In genomic region chr6:84506675-84507074, GRCm38 (mm10) we compare ENCODE assay signal across 14 mouse cellular contexts.
DNase-seq lines count a peak whose midpoint lies in the region; ATAC-seq and TF ChIP-seq lines count a peak whose summit lies in the region.
"Had no signal": no experiment of that assay in that cellular context is flagged by ENCODE, and none has a peak within 500 bp of the region (broad histone marks: within the 10 kb centered on the region; RNA-seq: fewer than 3 reads in every experiment).

No protein-coding gene starts in this region.

- no peaks in the 10 kb centered on the region for H3K27me3 ChIP-seq in kidney, postnatal 0 days (ENCODE audit: insufficient read depth, low read length)
- no peaks in the 10 kb centered on the region for H3K27me3 ChIP-seq in kidney, embryonic 14.5 days (ENCODE audit: control insufficient read depth, insufficient read depth, low read length)
- no peaks in the 10 kb centered on the region for H3K27me3 ChIP-seq in stomach, postnatal 0 days (ENCODE audit: control insufficient read depth, insufficient read depth, low read length)
- H3K27me3 ChIP-seq: liver, embryonic 13.5 days; midbrain, embryonic 13.5 days had no signal

- ATAC-seq in kidney, postnatal 0 days (replicated peaks; ENCODE audit: low FRiP score, low read depth) = no peak
- ATAC-seq in kidney, embryonic 14.5 days (ENCODE audit: low FRiP score, low TSS enrichment) = no peak
- ATAC-seq in stomach, postnatal 0 days (ENCODE audit: low FRiP score, low TSS enrichment) = no peak
- ATAC-seq: midbrain, embryonic 13.5 days had no signal

- no peaks in the 10 kb centered on the region for H3K36me3 ChIP-seq in kidney, postnatal 0 days (ENCODE audit: insufficient read depth, low read length)
- H3K36me3 ChIP-seq in kidney, embryonic 14.5 days (ENCODE audit: control insufficient read depth, insufficient read depth, low read length) = no peaks in the 10 kb centered on the region
- H3K36me3 ChIP-seq in stomach, postnatal 0 days (ENCODE audit: control insufficient read depth, insufficient read depth, low read length) = no peaks in the 10 kb centered on the region
- H3K36me3 ChIP-seq: forebrain, embryonic 10.5 days; liver, embryonic 13.5 days; midbrain, embryonic 13.5 days had no signal

- H3K4me3 ChIP-seq in kidney, postnatal 0 days (replicated peaks; ENCODE audit: low read depth, low read length) = no peak overlapping the region
- H3K4me3 ChIP-seq in kidney, embryonic 14.5 days (ENCODE audit: low read length) = no peak overlapping the region
- no peak overlapping the region for H3K4me3 ChIP-seq in stomach, postnatal 0 days (ENCODE audit: low read depth, low read length)
- H3K4me3 ChIP-seq: forebrain, embryonic 10.5 days; liver, embryonic 13.5 days; midbrain, embryonic 13.5 days had no signal

- DNase-seq in adrenal gland, postnatal 14 days = peak; percentile 15
- no peak for DNase-seq in adrenal gland, adult 18-20 months (ENCODE audit: low spot score in 2 of 2)
- no peak for DNase-seq in kidney, postnatal 0 days (ENCODE audit: low spot score)
- DNase-seq in thymus, postnatal 4 days = peak; percentile 16
- DNase-seq in thymus, adult 18-20 months = no peak
- no peak for DNase-seq in stomach, postnatal 0 days (ENCODE audit: low spot score)
- no peak for DNase-seq in ovary, postnatal 36 days (ENCODE audit: low spot score)
- DNase-seq: cerebellum, adult 11-12 months; heart, postnatal 14 days; liver, embryonic 13.5 days; thymus, postnatal 36 days had no signal

- no peaks in the 10 kb centered on the region for H3K4me1 ChIP-seq in kidney, postnatal 0 days (replicated peaks; ENCODE audit: insufficient read depth, low read length)
- H3K4me1 ChIP-seq in kidney, embryonic 14.5 days (ENCODE audit: control insufficient read depth, insufficient read depth, low read length) = no peaks in the 10 kb centered on the region
- no peaks in the 10 kb centered on the region for H3K4me1 ChIP-seq in stomach, postnatal 0 days (replicated peaks; ENCODE audit: control insufficient read depth, insufficient read depth)
- H3K4me1 ChIP-seq: liver, embryonic 13.5 days; midbrain, embryonic 13.5 days had no signal

- H3K27ac ChIP-seq in kidney, postnatal 0 days = no peak overlapping the region
- no peak overlapping the region for H3K27ac ChIP-seq in kidney, embryonic 14.5 days (ENCODE audit: low read depth, low read length)
- H3K27ac ChIP-seq in stomach, postnatal 0 days (replicated peaks) = no peak overlapping the region
- H3K27ac ChIP-seq: forebrain, embryonic 10.5 days; liver, embryonic 13.5 days; midbrain, embryonic 13.5 days had no signal

- TF ChIP-seq EP300 in stomach, postnatal 0 days (optimal IDR thresholded peaks at IDR 0.05) = no peak

- 23% methylated on average over 1 of the region's 1 CpGs for WGBS in kidney, postnatal 0 days
- 32% methylated on average over 1 of the region's 1 CpGs for WGBS in kidney, embryonic 14.5 days
- WGBS in stomach, postnatal 0 days = 43% methylated on average over 1 of the region's 1 CpGs

- H3K4me2 ChIP-seq in kidney, postnatal 0 days (ENCODE audit: low read length) = no peak overlapping the region
- H3K4me2 ChIP-seq in kidney, embryonic 14.5 days (replicated peaks; ENCODE audit: low read depth, low read length) = no peak overlapping the region
- no peak overlapping the region for H3K4me2 ChIP-seq in stomach, postnatal 0 days (replicated peaks; ENCODE audit: low read depth)
- H3K4me2 ChIP-seq: liver, embryonic 13.5 days; midbrain, embryonic 13.5 days had no signal

- peak; percentile 57 for TF ChIP-seq CTCF in kidney, postnatal 0 days (IDR thresholded peaks at IDR 0.05; ENCODE audit: low read depth)
- TF ChIP-seq CTCF in stomach, postnatal 0 days (IDR thresholded peaks at IDR 0.05; ENCODE audit: low read depth) = peak; percentile 69

- no peak overlapping the region for H3K9ac ChIP-seq in kidney, postnatal 0 days (ENCODE audit: low read depth, low read length)
- H3K9ac ChIP-seq in kidney, embryonic 14.5 days (ENCODE audit: low read depth, low read length) = no peak overlapping the region
- no peak overlapping the region for H3K9ac ChIP-seq in stomach, postnatal 0 days (ENCODE audit: low read length)
- H3K9ac ChIP-seq: liver, embryonic 13.5 days; midbrain, embryonic 13.5 days had no signal

- H3K9me3 ChIP-seq in kidney, postnatal 0 days (replicated peaks; ENCODE audit: low read length) = no peaks in the 10 kb centered on the region
- peaks cover 4% of the 10 kb centered on the region; the same call in 1 of the 2 replicates for H3K9me3 ChIP-seq in kidney, embryonic 14.5 days (ENCODE audit: control insufficient read depth, low read length)
- no peaks in the 10 kb centered on the region for H3K9me3 ChIP-seq in stomach, postnatal 0 days (ENCODE audit: control insufficient read depth, low read length)
- H3K9me3 ChIP-seq: forebrain, embryonic 10.5 days; liver, embryonic 13.5 days; midbrain, embryonic 13.5 days had no signal

Comparison
In these comparisons a context has a peak if more than half of its experiments do, and no peak if none do; other contexts are left out.
1. DNase-seq: peak in adrenal gland, postnatal 14 days (single experiment) and thymus, postnatal 4 days (single experiment); none in adrenal gland, adult 18-20 months (0 of 2), kidney, postnatal 0 days (single experiment), thymus, adult 18-20 months (0 of 2), stomach, postnatal 0 days (single experiment) and ovary, postnatal 36 days (single experiment).